Mouse (Mus musculus): ENCODE measurements around the gene Olfr356.

The Olfr356 gene

DNA sequence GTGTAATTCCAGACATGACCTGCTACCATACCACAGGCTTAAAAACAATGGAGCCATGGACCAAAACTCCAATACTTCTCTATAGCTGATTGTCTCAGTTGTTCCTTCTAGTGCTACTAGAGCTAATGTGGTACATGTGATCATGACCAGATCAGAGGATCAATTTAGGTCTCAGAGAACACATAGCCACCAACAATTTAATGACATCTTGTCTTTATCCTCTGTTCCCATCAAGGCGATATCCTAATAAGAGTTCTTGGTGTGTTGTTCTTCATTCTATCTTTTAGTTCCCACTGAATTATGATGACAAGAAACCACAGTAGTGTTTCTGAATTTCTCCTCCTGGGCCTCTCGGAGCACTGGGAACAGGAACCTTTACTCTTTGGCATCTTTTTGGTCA, at the start of gene Olfr356:
TSS of gene Olfr356 (plus strand) at position 301 of the 400 bp plus-strand sequence.
- DNase-seq (ENCODE audit: low spot score in 2 of 2), result no peak

DNA sequence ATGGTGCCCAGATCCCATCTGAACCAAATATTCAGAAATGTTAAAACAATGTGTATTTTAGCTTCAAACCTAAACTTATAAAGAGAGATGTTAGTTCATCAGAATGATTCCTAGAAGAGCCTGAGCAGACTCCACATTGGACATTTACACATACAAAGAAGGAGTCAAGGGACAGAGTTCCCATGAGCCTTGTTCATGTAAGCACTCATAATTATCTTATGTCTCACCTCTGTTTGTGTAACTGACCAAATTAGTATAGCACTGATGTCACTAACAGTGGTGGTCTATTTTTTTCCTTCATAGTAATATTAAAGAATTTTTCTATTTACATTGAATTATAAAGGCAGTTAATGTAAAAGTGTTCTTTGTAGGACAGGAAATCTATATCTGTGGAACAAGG, 44.1 kb upstream of the Olfr356 start, which contains the start of gene Olfr353:
TSS of gene Olfr353 (minus strand) at position 101 of the 400 bp plus-strand sequence.
- DNase-seq (ENCODE audit: low spot score in 2 of 2), result no peak

DNA sequence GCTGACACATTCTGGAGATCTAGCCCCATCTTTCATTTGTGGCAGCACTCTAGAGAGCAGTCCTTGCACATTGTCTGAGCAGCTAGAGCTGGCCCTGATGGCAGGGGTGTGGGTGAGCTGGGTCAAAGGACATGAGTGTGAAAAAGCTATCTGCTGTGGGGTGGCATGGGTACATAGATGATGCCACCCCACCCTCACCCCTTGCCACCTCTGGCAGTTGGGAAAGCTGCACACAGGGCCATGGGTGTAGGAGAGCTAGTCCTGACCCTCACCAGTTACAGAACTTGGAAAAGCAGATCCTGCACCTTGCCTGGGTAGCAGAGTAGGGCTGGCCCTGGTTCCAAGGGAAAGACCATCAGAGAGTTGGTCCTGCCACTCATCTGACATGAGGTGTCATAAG, 39.8 kb upstream of the Olfr356 start:
- no peak for DNase-seq (ENCODE audit: low spot score in 2 of 2)

DNA sequence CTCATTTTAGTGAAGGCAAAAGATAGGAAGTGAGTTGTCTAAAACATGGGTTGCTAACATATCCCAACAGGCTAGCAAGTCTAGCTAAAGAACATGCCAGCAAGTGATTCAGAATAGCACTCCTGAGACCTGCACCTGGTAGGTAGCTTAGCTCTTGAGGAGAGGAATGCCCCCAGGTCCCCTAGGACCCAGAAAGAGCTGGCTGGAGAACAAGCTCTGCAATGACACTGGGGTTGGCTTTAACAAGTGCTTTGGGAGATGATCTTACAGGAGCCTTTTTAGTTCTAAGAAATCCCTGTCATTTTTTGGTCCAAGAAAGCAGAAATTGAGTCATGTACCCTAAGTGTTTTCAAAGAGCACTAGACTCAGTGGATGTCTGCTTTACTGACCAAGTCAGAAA, 31.5 kb upstream of the Olfr356 start, which contains the start of gene Olfr354:
TSS of gene Olfr354 (plus strand) at position 301 of the 400 bp plus-strand sequence.
- DNase-seq (ENCODE audit: low spot score in 2 of 2), result no peak

DNA sequence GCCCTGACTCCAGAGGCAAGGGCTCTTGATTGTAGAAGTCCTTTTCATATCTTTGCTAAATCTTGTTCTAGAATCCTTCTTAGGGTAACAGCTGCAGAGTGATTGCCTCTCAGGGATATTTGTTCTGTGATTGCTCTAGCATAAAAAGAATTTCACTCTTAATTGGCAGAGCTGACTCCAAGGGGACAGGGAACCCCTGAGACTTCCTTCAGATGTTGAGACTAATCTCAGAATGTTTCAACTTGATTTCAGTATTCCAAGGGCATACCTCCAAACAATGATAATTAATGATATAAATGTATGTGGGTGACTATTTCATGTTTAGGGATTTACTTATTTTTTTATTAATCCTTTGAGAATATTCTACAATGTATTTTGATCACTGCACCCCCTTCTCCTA, 8.1 kb upstream of the Olfr356 start, which contains the start of gene Olfr355:
TSS of gene Olfr355 (minus strand) at position 101 of the 400 bp plus-strand sequence.
- DNase-seq (ENCODE audit: low spot score in 2 of 2), result no peak
